Mouse (Mus musculus): Measurements from ENCODE around the gene Tas2r118.

The Tas2r118 gene

DNA sequence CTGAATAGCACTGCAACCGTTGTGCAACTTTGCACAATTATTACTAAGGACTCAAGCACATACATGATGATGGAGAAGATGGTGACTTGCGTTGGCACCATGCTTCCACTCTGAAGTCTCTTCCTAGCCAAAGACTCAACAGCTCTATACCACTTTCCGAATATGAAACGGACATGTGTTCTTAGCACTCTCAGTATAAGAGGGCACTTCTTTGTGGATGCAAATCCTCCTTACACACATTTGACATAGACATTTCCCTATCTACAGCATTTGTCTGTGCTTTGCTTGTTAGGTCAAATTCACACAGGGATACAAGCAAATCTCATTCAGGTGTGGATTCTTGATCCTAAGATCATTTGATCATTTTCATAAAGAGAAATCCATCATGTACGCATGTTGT, at the start of gene Tas2r118:
TSS of gene Tas2r118 (minus strand) at position 101 of the 400 bp plus-strand sequence.
- in situ Hi-C loops (cut with MboI, MseI), result no loop called here

- in situ Hi-C loops (cut with MboI, MseI), result no loop called here
These were observed 48.5 kb upstream of the Tas2r118 start for GRCm38 (mm10) chr6:24018320-24018719.

DNA sequence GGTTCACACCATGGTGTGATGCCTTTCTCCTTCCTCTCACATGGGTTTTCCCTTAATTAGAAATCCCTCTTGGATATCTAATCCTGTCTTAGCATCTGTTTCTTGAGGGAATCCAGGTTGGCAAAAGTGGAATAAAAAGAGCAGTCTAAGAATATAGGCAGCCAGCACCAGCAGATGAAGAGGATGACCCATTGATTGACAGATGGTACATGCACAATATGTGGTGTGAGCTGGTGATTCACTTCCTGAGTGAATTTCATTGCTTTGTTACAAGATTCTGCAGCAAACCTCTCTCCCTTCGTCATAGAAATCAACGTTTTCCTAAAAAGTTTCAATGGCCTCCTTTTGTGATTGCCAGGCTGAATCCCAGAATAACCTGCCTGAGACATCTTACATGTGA, 23.4 kb upstream of the Tas2r118 start:
- in situ Hi-C loops (cut with MboI, MseI), result no loop called here

GRCm38 (mm10) chr6:23990687-23991387, 21.0 kb upstream of the Tas2r118 start:
- in situ Hi-C loops (cut with MboI, MseI), result no loop called here

GRCm38 (mm10) chr6:23986293-23986692, 16.4 kb upstream of the Tas2r118 start:
- in situ Hi-C loops (cut with MboI, MseI), result no loop called here

DNA sequence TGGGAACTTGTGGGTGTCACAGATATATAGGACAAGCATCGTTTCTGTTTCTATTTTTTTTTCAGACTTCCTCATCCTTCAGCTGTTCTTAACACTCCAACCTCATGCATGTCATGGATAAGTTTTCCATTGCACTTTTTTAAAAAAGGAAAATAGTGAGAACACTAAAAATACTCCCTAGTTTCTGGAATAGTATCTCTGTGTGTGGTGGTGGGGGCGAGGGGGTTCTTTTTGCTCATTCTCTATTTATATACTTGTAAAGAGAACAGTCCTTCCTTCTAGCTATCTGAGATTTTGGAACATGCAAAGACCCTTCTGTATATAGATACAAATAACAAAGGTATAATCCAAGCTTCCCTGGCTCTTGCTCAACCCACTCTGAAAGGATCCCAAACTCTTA, 2.9 kb downstream of the Tas2r118 start:
- in situ Hi-C loops (cut with MboI, MseI), result no loop called here

DNA sequence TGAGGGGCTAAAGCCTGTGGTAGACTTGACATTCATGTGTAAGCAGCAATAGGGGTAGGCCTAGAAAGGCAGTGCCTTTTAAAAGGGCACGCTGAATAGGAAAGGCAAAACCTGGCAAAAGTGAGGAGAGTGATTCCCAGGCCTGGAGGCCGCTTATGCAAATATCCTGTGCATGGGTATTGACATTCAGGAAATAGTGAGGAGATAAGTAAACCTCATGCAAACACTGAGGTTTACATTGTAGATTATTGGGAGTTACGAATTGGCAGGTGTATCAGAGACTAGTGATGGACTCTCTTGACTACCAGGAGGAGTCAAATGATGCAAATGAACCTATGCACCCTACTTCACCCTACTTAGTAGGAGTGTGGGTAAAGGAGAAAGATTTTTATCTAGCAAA, 3.9 kb downstream of the Tas2r118 start:
- in situ Hi-C loops (cut with MboI, MseI), result no loop called here

- in situ Hi-C loops (cut with MboI, MseI), result no loop called here
These were observed 6.1 kb downstream of the Tas2r118 start for GRCm38 (mm10) chr6:23963741-23964140.

GRCm38 (mm10) chr6:23940776-23941175, 29.1 kb downstream of the Tas2r118 start:
- in situ Hi-C loops (cut with MboI, MseI), result loop anchor here (10.0 kb wide), 1 partner anchor 1306 kb away; no protein-coding TSS in a partner anchor

GRCm38 (mm10) chr6:23938575-23939488, 31.0 kb downstream of the Tas2r118 start:
- in situ Hi-C loops (cut with MboI, MseI), result no loop called here

GRCm38 (mm10) chr6:23936414-23936813, 33.4 kb downstream of the Tas2r118 start:
- in situ Hi-C loops (cut with MboI, MseI), result no loop called here

DNA sequence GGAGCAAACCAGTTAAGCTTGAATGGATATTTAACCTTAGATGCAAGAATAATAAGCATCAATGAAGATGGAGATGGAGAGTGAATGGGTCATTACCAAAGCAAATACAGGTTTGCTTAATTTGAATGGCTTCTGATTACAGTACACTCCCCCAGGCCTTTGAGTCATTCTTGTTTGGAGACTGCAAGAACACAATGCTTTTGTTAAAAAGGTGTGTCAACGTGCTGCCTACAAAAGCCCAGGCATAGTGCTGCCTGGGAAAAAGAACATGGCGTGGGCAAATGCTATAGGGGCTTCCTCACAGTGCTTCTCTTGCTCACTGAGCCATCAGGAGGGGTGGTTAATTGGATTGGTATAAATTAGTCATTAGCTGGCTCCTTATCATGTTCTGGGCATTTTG, 46.1 kb downstream of the Tas2r118 start:
- in situ Hi-C loops (cut with MboI, MseI), result no loop called here

Measured in T-helper 1 cell (primary cell).